Mouse (Mus musculus): Measurements from ENCODE around the gene Ranbp3l. TPM values are rescaled to one million over a fixed set of nuclear protein-coding genes. Genes with fewer than 3 reads are reported as not detected.
A peak's percentile ranks its signal among the peaks of the same experiment; 100 is the strongest.

Gene Ranbp3l
- total RNA-seq, 1 experiment from 2014 or later, result not detected

GRCm38 (mm10) chr15:9068881-9069280 is 101.1 kb downstream of the Ranbp3l start:
- ATAC-seq (replicated peaks; ENCODE audit: insufficient number of reproducible peaks, low FRiP score, low TSS enrichment, poor library complexity, severe bottlenecking), result no peak

- ATAC-seq (replicated peaks; ENCODE audit: insufficient number of reproducible peaks, low FRiP score, low TSS enrichment, poor library complexity, severe bottlenecking), result 0 out of 2 replicates have a peak, but pooled peaks have one; percentile 2
These were observed 102.6 kb downstream of the Ranbp3l start for GRCm38 (mm10) chr15:9070353-9070752.

- ATAC-seq (replicated peaks; ENCODE audit: insufficient number of reproducible peaks, low FRiP score, low TSS enrichment, poor library complexity, severe bottlenecking), result peak; percentile 94
These were observed 103.3 kb downstream of the Ranbp3l start, which contains the start of gene Nadk2 for GRCm38 (mm10) chr15:9070912-9071555. Nadk2 (plus strand) TSS chr15:9071260.

GRCm38 (mm10) chr15:9071556-9072544 is 104.1 kb downstream of the Ranbp3l start:
- ATAC-seq (replicated peaks; ENCODE audit: insufficient number of reproducible peaks, low FRiP score, low TSS enrichment, poor library complexity, severe bottlenecking), result peak; percentile 9; the same call in 1 of the 2 replicates

- no peak for ATAC-seq (replicated peaks; ENCODE audit: insufficient number of reproducible peaks, low FRiP score, low TSS enrichment, poor library complexity, severe bottlenecking)
These were observed 104.9 kb downstream of the Ranbp3l start for GRCm38 (mm10) chr15:9072630-9073029.

GRCm38 (mm10) chr15:9073067-9073608 is 105.4 kb downstream of the Ranbp3l start:
- no peak for ATAC-seq (replicated peaks; ENCODE audit: insufficient number of reproducible peaks, low FRiP score, low TSS enrichment, poor library complexity, severe bottlenecking)

GRCm38 (mm10) chr15:9073684-9074083 is 105.9 kb downstream of the Ranbp3l start:
- no peak for ATAC-seq (replicated peaks; ENCODE audit: insufficient number of reproducible peaks, low FRiP score, low TSS enrichment, poor library complexity, severe bottlenecking)

- ATAC-seq (replicated peaks; ENCODE audit: insufficient number of reproducible peaks, low FRiP score, low TSS enrichment, poor library complexity, severe bottlenecking), result no peak
These were observed 106.4 kb downstream of the Ranbp3l start for GRCm38 (mm10) chr15:9074139-9074538.

- no peak for ATAC-seq (replicated peaks; ENCODE audit: insufficient number of reproducible peaks, low FRiP score, low TSS enrichment, poor library complexity, severe bottlenecking)
These were observed 106.9 kb downstream of the Ranbp3l start for GRCm38 (mm10) chr15:9074671-9075070.

- ATAC-seq (replicated peaks; ENCODE audit: insufficient number of reproducible peaks, low FRiP score, low TSS enrichment, poor library complexity, severe bottlenecking), result no peak
These were observed 108.0 kb downstream of the Ranbp3l start for GRCm38 (mm10) chr15:9075608-9076200.

- ATAC-seq (replicated peaks; ENCODE audit: insufficient number of reproducible peaks, low FRiP score, low TSS enrichment, poor library complexity, severe bottlenecking), result no peak
These were observed 110.9 kb downstream of the Ranbp3l start for GRCm38 (mm10) chr15:9078481-9079300.

- no peak for ATAC-seq (replicated peaks; ENCODE audit: insufficient number of reproducible peaks, low FRiP score, low TSS enrichment, poor library complexity, severe bottlenecking)
These were observed 111.9 kb downstream of the Ranbp3l start for GRCm38 (mm10) chr15:9079626-9080025.

GRCm38 (mm10) chr15:9080206-9080605 is 112.5 kb downstream of the Ranbp3l start:
- ATAC-seq (replicated peaks; ENCODE audit: insufficient number of reproducible peaks, low FRiP score, low TSS enrichment, poor library complexity, severe bottlenecking), result no peak

GRCm38 (mm10) chr15:9081294-9081693 is 113.5 kb downstream of the Ranbp3l start:
- ATAC-seq (replicated peaks; ENCODE audit: insufficient number of reproducible peaks, low FRiP score, low TSS enrichment, poor library complexity, severe bottlenecking), result no peak

- no peak for ATAC-seq (replicated peaks; ENCODE audit: insufficient number of reproducible peaks, low FRiP score, low TSS enrichment, poor library complexity, severe bottlenecking)
These were observed 115.0 kb downstream of the Ranbp3l start for GRCm38 (mm10) chr15:9082753-9083152.

GRCm38 (mm10) chr15:9086813-9087212 is 119.1 kb downstream of the Ranbp3l start:
- no peak for ATAC-seq (replicated peaks; ENCODE audit: insufficient number of reproducible peaks, low FRiP score, low TSS enrichment, poor library complexity, severe bottlenecking)

- no peak for ATAC-seq (replicated peaks; ENCODE audit: insufficient number of reproducible peaks, low FRiP score, low TSS enrichment, poor library complexity, severe bottlenecking)
These were observed 119.7 kb downstream of the Ranbp3l start for GRCm38 (mm10) chr15:9087421-9087820.

Measured in monocyte, adult 5-6 weeks (primary cell).